Mouse (Mus musculus) intestine, embryonic 14.5 days (tissue): ENCODE results near the gene Ccdc162. TPM values are rescaled to one million over a fixed set of nuclear protein-coding genes. Genes with fewer than 3 reads are reported as not detected.

Experiments
- ATAC-seq: fragments of 200-750 bp; cut with Nextera tagmentation; replicated peaks from 2 replicates; pipeline ENCODE4 v1.8.0; 2017; ENCODE audit warnings: low read depth, moderate number of reproducible peaks, moderate TSS enrichment, moderate library complexity; ENCODE audit not compliant: low FRiP score, low TSS enrichment
- DNase-seq: peaks from one replicate; pipeline ENCODE4 v3.0.0-alpha.2; 2018; ENCODE audit warnings: low spot score
- H3K27ac ChIP-seq: fragments of 300-500 bp; sonication (generic); 2 replicates; pipeline ENCODE4 v1.5.1; 2014; ENCODE audit warnings: low read depth, mild to moderate bottlenecking, control low read depth
- H3K27me3 ChIP-seq: fragments of 300-500 bp; sonication (generic); replicated peaks from 2 replicates; pipeline ENCODE4 v1.6.1; 2014; ENCODE audit warnings: low read length, control low read depth; ENCODE audit not compliant: control insufficient read depth, insufficient read depth
- H3K36me3 ChIP-seq: fragments of 300-500 bp; sonication (generic); 2 replicates; pipeline ENCODE4 v1.6.1; 2014; ENCODE audit warnings: low read length, control low read depth; ENCODE audit not compliant: control insufficient read depth, insufficient read depth
- H3K4me1 ChIP-seq: fragments of 300-500 bp; sonication (generic); replicated peaks from 2 replicates; pipeline ENCODE4 v1.6.1; 2014; ENCODE audit warnings: low read length, control low read depth, mixed read lengths; ENCODE audit not compliant: control insufficient read depth, insufficient read depth
- H3K4me2 ChIP-seq: fragments of 300-500 bp; sonication (generic); 2 replicates; pipeline ENCODE4 v1.6.1; 2014; ENCODE audit warnings: low read length
- H3K4me3 ChIP-seq: fragments of 300-500 bp; sonication (generic); 2 replicates; pipeline ENCODE4 v1.5.1; 2014; ENCODE audit warnings: low read depth, low read length, control low read depth, mixed read lengths
- H3K9ac ChIP-seq: fragments of 300-500 bp; sonication (generic); 2 replicates; pipeline ENCODE4 v1.6.1; 2014; ENCODE audit warnings: mild to moderate bottlenecking, low read length
- H3K9me3 ChIP-seq: fragments of 300-500 bp; sonication (generic); 2 replicates; pipeline ENCODE4 v1.6.1; 2016; ENCODE audit warnings: low read length, control low read depth; ENCODE audit not compliant: control insufficient read depth
- WGBS: fragments of 180-500 bp; shearing (Covaris S2); extraction: QIAGEN DNeasy Blood & Tissue Kit; methylation state at CpG from one replicate; pipeline ENCODE4 v1.1.7; 2014; 5-methylcytosine and 5-hydroxymethylcytosine counted together
- polyA plus RNA-seq: library from polyadenylated mRNA; unstranded; fragments of >200 nt; fragmentation: Nextera tagmentation; extraction: Ambion mirVana; gene quantifications from 2 replicates; pipeline ENCODE4 v1.2.1, GENCODE M21; 2014

The Ccdc162 gene
- polyA plus RNA-seq: 0.44 and 0.47 TPM in 2 replicates

- no peak for DNase-seq
- Histone ChIP-seq H3K9me3 (no peaks in the 10 kb centered on the region), H3K36me3 (0 out of 2 replicates have a peak, but pooled peaks cover 5% of the 10 kb centered on the region), H3K4me1 (0 out of 2 replicates have a peak, but pooled peaks cover 4% of the 10 kb centered on the region), H3K4me3 (no peak within 1 kb of the TSS), H3K4me2 (no peak within 1 kb of the TSS), H3K27me3 (no peaks in the 10 kb centered on the region), H3K9ac (no peak within 1 kb of the TSS), H3K27ac (no peak within 1 kb of the TSS; the same call in 1 of the 2 replicates)
- WGBS: 59% methylated on average over 15 of the region's 15 CpGs
- ATAC-seq: no peak
These were observed at the start of gene Ccdc162 for GRCm38 (mm10) chr10:41716029-41716897. Ccdc162 (minus strand) TSS chr10:41716634.

- H3K9me3 ChIP-seq: no peaks in the 10 kb centered on the region
- no peak overlapping the region for H3K27ac ChIP-seq
- H3K27me3 ChIP-seq: no peaks in the 10 kb centered on the region
- ATAC-seq (no peak), DNase-seq (no peak)
- H3K36me3 ChIP-seq: no peaks in the 10 kb centered on the region
- no peak overlapping the region for H3K4me2 ChIP-seq
- H3K4me1 ChIP-seq: no peaks in the 10 kb centered on the region
- H3K9ac ChIP-seq: no peak overlapping the region
- WGBS: 79% methylated on average over 4 of the region's 4 CpGs
- no peak overlapping the region for H3K4me3 ChIP-seq
These were observed 49.2 kb upstream of the Ccdc162 start for GRCm38 (mm10) chr10:41765586-41765985.

- 76% methylated on average over 3 of the region's 3 CpGs for WGBS
- Histone ChIP-seq H3K4me3 (no peak overlapping the region), H3K4me2 (no peak overlapping the region), H3K36me3 (no peaks in the 10 kb centered on the region), H3K27me3 (no peaks in the 10 kb centered on the region), H3K4me1 (no peaks in the 10 kb centered on the region), H3K9me3 (no peaks in the 10 kb centered on the region), H3K9ac (no peak overlapping the region), H3K27ac (no peak overlapping the region)
- no peak for ATAC-seq
- DNase-seq: no peak
These were observed 47.4 kb upstream of the Ccdc162 start for GRCm38 (mm10) chr10:41763741-41764385.

GRCm38 (mm10) chr10:41760866-41761265 is 44.4 kb upstream of the Ccdc162 start:
- Histone ChIP-seq H3K4me2 (no peak overlapping the region), H3K4me1 (no peaks in the 10 kb centered on the region), H3K27me3 (no peaks in the 10 kb centered on the region), H3K4me3 (no peak overlapping the region), H3K36me3 (no peaks in the 10 kb centered on the region), H3K9me3 (no peaks in the 10 kb centered on the region), H3K9ac (no peak overlapping the region), H3K27ac (no peak overlapping the region)
- 79% methylated on average over 3 of the region's 3 CpGs for WGBS
- ATAC-seq (no peak), DNase-seq (no peak)

- no peaks in the 10 kb centered on the region for H3K27me3 ChIP-seq
These were observed 41.6 kb upstream of the Ccdc162 start for GRCm38 (mm10) chr10:41758041-41758440.

GRCm38 (mm10) chr10:41757226-41757625 is 40.8 kb upstream of the Ccdc162 start:
- 92% methylated on average over 5 of the region's 5 CpGs for WGBS
- no peak overlapping the region for H3K4me3 ChIP-seq
- H3K36me3 ChIP-seq: no peaks in the 10 kb centered on the region
- no peaks in the 10 kb centered on the region for H3K9me3 ChIP-seq
- DNase-seq (no peak), ATAC-seq (no peak)
- H3K4me2 ChIP-seq: no peak overlapping the region
- no peaks in the 10 kb centered on the region; the same call in 1 of the 2 replicates for H3K4me1 ChIP-seq
- no peak overlapping the region for H3K9ac ChIP-seq
- no peak overlapping the region for H3K27ac ChIP-seq
- H3K27me3 ChIP-seq: no peaks in the 10 kb centered on the region

More at GRCm38 (mm10) chr10:41758041-41758440, 41.6 kb upstream of the Ccdc162 start:
- Histone ChIP-seq H3K9ac (no peak overlapping the region), H3K9me3 (no peaks in the 10 kb centered on the region), H3K36me3 (no peaks in the 10 kb centered on the region), H3K4me3 (no peak overlapping the region), H3K27ac (no peak overlapping the region), H3K4me2 (no peak overlapping the region), H3K4me1 (no peaks in the 10 kb centered on the region)
- ATAC-seq: no peak
- DNase-seq: no peak

GRCm38 (mm10) chr10:41751867-41752480 is 35.5 kb upstream of the Ccdc162 start:
- H3K4me1 ChIP-seq: no peaks in the 10 kb centered on the region; the same call in 1 of the 2 replicates
- 73% methylated on average over 14 of the region's 14 CpGs for WGBS
- H3K9me3 ChIP-seq: no peaks in the 10 kb centered on the region
- no peak overlapping the region for H3K9ac ChIP-seq
- no peak overlapping the region for H3K4me3 ChIP-seq
- no peak for DNase-seq
- no peaks in the 10 kb centered on the region for H3K27me3 ChIP-seq
- no peak overlapping the region for H3K27ac ChIP-seq
- no peak for ATAC-seq
- H3K4me2 ChIP-seq: 0 out of 2 replicates have a peak overlapping the region, but pooled peaks have one; percentile 3
- no peaks in the 10 kb centered on the region for H3K36me3 ChIP-seq

- Histone ChIP-seq H3K36me3 (0 out of 2 replicates have a peak, but pooled peaks cover 3% of the 10 kb centered on the region), H3K27ac (no peak overlapping the region), H3K4me2 (no peak overlapping the region), H3K27me3 (no peaks in the 10 kb centered on the region), H3K9me3 (no peaks in the 10 kb centered on the region), H3K9ac (no peak overlapping the region), H3K4me3 (no peak overlapping the region), H3K4me1 (no peaks in the 10 kb centered on the region; the same call in 1 of the 2 replicates)
- DNase-seq (no peak), ATAC-seq (no peak)
- WGBS: 71% methylated on average over 3 of the region's 3 CpGs
These were observed 32.9 kb upstream of the Ccdc162 start for GRCm38 (mm10) chr10:41749306-41749705.
